Mouse (Mus musculus): Measurements from ENCODE around the gene Mlip.
"Not testable (repeated sequence)": the region's sequence is repeated elsewhere in the genome, so short reads cannot be mapped to it uniquely, and the experiment has no call there.

The Mlip gene

DNA sequence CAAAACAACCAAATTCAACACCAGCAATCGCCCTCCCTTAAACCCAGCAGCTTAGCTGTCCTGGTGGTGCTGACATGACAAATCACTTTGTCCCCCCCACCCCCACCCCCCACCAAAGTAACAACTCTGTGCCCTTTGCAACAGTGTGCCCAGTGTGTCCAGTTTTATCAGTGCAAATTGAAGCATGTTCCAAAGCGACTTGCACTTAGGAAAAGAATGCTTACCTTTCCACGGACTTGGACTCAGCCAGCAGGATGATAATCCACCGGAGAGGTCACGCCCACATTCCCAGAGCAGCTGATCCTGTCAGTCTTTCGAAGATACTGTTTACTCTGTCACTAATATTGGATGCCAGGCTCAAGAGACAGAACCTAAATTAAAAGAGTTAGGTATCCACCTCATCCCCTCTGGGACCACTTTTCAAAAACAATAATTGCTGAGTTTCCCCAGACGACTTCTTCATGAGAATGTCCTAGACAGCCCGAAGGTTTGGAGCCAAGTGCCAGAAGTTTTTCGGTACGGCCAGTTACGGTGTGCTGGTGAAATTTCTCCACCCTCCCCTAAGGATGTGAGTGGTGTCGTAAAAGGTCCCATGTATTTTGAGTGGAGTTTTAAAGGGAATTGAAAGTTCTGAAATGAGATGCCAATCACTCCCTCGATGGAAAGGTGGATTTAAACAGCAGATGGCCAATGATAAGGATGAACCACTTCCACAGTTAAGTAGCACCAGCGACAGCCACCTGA, at the start of gene Mlip:
Gene Mlip, minus strand, starts transcription at position 538 of the 744 bp plus-strand sequence.
- DNase-seq (ENCODE audit: low spot score) = no peak

DNA sequence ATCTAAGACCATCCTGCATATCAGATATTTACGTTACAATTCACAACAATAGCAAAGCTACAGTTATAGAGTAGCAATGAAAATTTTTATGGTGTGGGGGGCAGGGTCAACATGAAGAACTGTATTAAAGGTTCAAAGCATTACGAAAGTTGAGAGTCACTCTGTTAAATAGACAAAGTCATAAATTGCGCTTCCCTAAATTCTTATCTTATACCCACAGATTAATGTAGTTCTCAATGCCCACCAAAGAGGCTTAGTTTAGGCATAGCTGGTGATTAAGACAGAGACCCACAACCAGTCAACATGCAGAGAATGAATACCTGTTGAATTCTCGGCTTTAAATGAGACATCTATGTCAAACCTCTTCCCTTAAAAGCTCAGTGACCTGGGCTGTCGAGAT, 47.0 kb upstream of the Mlip start:
- no peak for DNase-seq (ENCODE audit: low spot score)

DNA sequence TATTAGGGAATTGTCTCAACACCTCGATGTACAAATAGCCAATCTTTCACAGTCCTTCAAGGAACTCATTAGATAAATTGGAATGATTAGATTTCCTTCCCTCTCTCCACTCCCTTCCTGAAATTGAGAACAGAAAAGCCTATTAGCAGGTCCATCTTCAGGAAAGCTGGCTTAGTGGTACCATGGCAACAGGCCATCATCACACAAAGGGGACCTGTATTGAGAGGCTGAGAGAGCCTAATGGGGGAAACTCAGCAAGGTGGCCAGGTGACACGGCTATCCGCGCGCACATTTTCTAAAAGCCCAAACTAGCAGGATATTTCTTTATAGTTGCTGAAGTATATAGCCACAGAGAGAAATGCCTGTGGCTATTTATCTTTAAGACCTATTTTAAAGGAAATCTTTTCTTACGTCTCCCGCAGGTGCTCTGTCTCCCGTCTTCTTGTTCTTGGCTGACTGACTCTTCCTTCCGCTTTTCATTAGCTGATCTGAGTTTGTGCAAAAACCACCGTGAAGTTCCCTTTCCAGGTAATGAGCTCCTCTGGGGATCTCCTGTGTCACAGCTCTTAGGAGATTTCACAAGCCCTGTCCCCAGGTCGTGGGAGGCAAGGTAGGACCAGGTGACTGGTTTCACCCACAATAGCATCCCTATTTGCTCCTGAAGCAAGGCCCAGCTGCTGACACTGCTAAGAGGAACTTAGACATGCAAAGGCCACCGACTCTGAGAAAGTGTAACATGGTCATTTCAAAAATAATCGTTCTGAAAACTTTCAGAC, 46.3 kb upstream of the Mlip start:
- DNase-seq (ENCODE audit: low spot score) = no peak

DNA sequence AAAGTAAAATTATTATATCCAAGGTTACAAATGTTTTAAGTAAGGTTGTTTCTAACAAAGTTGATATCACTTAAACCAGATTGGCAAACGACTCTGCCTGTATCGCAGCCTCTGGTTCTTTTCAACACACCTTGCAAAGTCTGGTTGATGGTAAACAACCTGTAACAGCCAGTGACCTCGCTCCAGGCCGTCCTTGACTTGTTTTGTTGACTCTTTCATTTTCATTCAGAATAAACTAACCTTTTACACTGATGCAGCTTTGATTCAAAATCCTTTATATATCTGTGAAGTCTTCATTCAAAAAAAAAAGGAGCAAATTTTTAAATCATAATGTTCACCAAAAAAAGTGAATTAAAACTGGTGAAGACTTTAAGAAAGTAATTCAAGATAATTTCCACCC, 44.3 kb upstream of the Mlip start:
- DNase-seq (ENCODE audit: low spot score) = no peak

DNA sequence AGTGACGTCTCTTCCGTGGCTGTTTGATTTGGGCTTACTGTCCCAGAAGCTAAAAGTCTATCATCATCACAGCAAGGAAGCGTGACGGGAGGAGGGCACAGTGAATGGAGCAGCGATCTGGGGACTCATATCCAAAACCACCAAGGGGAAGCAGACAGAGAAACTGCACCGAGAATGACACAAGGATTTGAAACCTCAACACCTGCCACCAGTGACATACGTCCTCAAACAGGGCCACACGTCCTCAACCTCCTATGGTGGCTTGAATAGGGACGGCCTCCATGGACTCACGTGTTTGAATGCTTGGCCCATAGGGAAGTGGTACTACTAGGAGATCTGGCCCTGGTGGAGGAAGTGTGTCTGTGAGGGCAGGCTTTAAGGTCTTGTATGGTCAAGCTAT, 38.5 kb upstream of the Mlip start:
- DNase-seq (ENCODE audit: low spot score) = no peak

DNA sequence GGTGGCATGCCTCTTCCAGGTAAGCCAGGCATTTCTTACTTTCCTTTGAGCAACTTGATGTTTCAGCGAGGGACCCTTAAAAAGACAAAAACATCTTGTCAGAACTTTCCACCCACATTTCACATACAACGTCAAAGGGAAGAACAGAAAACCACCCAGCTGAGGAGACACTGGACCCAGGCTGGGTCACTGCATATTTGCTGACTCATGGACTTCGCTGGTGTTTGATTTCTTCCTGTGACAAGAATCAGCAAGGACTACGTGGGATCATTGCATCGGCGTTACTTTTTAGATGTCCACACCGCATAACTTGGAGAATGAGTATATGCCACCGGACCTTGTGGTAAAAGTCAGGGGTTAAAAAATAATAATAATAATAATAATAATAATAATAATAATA, 36.2 kb upstream of the Mlip start:
- no peak for DNase-seq (ENCODE audit: low spot score)

DNA sequence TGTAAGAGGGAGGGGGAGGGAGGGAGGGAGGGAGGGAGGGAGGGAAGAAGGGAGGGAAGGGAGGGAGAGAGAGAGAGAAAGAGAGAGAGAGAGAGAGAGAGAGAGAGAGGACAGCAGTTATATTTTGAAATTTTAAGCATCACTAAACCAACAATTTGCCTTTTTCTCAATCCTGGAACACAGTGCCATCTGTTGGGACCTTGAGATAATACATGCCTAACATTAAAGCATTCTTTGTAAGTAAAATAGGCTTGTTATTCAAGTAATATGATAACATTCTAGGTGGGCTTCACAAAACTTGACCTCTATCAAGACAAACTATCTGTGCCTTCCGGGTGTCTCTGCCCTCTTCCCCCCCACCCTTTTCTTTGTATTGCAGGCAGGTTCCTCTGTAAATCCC, 34.0 kb upstream of the Mlip start:
- DNase-seq (ENCODE audit: low spot score) = no peak

DNA sequence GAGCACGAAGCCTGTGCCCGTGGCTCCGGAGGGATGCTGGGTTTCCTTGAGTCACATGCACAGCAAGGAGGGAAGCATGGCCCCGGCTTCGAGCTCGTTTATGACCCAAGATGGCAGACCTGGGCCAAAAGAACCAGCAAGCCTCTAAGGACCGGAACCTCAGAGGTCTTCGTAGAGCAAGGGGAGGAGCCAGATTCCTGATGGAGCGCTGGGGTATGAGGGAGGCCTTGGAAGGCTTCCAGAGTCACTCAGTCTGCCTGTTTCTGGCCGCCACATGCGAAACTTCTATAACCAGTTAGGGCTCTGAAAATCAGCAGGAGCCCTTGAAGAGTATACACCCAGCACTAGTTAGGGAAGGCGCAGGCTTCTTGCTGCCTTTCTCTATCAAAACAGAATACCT, 32.8 kb upstream of the Mlip start:
- DNase-seq (ENCODE audit: low spot score) = no peak

DNA sequence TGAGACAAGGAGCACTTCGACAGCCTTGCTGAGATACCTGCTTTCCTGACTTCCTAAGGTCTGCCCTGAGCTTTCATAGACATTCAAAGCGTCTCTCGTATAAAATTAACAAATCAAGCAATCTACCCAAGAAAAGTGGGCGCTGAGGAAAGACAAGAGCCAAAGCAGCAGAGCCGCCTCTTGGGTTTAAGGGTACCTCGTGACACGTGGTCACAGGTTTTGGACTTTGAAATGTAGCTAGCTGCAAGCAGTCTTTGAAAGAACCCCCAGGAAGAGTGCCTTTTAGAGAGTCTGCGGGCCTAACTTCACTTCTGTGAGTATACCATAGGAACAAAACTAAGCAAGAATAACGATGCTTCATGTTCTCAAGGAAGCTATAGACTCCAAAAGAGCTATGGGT, 31.9 kb upstream of the Mlip start:
- DNase-seq (ENCODE audit: low spot score) = no peak

DNA sequence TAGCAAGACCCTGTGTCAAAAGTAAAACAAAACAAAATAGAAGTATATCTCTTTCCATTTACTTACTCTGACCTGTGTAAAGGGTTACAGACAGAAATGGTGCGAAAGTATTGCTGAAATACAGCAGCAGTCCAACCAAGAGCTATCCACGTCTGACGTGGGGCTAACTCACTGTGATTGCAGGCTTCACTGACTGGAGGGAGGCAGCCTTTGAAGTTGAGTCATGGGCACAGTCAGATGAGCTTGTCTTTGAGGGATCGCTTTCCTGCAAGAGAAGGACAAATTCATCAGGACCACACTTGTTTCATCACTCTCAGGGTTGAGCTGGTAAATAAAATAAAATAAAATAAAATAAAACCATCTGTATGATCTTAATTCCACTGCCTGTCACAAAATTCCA, 31.2 kb upstream of the Mlip start:
- no peak for DNase-seq (ENCODE audit: low spot score)

DNA sequence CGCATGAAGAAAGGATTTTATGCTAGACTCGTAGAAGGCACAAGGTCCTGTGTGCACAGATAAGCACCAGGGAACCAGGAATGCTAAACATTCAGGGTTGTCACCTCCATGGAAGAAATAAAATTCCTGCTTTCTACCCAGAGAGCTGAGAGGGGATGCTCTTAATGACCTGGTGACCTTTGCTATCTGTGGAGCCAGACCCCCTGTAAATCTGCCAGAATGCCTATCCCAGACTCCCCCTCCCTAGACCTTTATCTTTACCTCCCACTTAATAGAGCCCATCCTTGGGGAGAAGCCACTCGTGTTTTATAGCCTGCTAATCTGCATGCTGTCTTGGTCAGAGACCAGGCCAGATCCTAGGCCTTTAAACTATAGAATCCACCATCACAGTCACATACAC, 29.7 kb upstream of the Mlip start:
- no peak for DNase-seq (ENCODE audit: low spot score)

DNA sequence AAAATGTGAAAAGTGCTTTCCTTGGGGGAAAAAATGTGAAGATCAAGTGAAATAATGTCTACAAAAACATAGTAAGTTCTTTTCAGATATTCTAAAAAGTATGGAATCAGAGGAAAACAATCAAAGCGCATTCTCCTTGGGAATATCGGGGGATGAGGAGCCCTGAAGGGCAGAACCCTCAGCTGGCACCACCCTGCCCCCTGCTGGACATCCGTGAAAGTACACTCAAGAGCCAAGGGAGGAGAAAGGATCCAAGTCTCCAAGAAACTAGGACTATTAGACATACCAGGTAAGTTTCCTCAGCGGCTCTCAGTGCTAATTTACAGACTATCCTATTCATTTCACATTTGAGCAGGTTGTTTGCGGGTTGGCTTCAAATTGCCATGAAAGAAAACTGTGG, 28.8 kb upstream of the Mlip start:
- peak; percentile 74 for DNase-seq (ENCODE audit: low spot score)

DNA sequence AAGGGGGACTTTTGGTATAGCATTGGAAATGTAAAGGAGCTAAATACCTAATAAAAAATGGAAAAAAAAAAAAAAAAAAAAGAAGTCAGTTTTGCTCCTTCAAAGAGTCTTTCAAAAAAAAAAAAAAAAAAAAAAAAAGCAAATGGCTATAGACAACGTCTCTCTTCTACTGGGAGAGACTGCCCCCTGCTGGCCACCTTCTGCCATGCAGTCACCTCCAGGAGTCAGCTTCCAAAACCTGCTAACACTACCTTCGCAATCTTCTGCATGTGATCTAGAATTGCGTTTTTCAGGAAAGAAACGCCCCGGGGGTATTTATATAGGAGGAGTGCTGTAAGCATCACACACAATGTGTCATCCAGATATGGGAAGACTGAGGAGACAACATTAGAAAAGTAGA, 26.9 kb upstream of the Mlip start:
- peak; percentile 54 for DNase-seq (ENCODE audit: low spot score)

DNA sequence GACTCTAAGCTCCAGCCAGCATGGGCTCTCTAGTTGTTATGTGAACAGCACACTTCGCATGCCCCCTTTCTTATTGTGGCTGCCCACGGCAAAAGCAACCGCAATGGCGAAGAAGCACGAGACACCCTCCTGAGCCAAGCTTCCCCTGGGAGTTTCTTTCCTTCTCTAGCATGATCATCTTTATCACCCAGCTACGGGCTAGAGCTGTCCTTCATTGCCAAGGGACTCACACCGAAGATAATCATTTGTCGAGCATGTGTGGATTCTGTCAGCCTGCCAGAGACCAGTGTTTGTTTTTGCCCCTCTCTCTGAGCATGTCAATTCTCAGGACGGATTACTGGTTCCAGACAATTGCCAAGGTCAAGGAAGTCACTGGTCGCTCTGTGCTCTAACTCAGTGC, 24.9 kb upstream of the Mlip start:
- DNase-seq (ENCODE audit: low spot score) = no peak

DNA sequence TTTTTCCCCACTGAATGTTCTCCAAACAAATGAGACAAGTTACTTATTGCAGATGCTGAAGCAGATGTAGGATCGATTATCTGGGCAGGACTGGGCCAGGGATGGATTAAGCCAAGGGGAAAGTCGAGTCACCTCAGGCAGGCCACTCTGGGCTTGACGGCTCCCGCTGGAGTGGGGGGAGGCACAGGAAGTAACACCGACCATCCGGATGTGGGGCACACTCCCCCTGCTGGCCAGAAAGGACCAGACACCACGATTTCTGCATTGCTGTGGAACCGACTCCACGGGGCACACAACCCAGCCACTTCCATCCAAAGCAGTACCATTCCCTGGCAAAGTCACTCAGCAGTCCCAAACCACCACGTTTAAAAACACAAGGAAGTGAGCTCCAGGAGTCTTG, 24.3 kb upstream of the Mlip start:
- DNase-seq (ENCODE audit: low spot score) = peak; percentile 35

DNA sequence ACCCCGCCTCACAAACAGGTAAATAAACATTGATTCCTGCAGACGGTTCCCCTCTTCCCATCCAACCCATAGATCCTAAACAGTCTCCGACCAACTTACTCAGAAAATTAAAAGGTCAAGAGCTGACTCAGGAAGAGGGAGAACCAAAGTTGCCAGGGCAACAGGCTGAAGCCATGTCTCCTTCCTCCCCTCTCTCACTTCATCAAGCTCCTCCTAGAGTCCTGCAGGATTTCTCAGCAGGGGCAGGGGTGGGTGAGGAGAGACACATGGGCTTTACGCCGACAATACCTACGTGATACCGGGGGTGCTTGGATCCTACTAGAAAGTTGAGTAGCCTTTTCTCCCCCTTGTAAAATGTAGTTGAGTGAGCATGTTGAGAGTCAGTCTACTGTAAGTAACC, 23.8 kb upstream of the Mlip start:
- DNase-seq (ENCODE audit: low spot score) = no peak

DNA sequence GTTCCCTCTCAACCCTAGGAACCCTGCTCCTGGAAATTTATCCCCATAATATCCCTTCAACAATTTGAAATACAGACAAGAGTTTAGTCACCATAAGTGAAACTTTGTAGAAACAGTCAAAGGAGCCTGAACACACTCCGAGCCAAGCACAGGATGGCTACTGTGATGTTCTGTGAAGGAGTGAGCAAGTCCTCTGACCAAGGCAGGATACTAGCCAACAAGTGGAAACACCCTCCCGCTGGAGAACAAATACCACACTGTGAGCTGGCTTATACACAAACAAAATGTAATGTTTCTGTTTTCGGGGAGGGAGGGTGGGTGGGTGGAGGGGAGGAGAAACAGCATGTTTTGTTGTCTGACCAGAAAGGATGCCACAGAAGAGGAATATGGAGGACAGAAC, 17.9 kb upstream of the Mlip start:
- no peak for DNase-seq (ENCODE audit: low spot score)

DNA sequence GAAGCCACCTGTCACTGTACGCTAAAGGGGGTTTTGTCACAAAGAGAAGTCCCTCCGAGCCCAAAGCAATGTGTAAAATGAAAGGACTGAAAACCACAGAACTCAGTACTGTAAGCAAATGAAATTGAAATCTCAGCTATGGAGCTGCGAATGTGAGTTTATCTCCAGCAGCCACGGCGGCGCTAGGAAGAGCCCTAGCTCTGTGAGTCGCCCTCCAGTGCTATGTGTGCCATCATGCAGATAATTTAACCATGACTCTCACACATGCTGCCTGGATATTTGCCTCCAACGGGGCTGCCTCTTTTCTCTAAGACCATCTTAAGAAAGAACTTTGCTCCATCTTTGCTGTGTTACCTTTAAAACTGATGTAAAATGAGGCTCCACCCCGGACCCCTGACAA, 16.5 kb upstream of the Mlip start:
- DNase-seq (ENCODE audit: low spot score) = no peak

DNA sequence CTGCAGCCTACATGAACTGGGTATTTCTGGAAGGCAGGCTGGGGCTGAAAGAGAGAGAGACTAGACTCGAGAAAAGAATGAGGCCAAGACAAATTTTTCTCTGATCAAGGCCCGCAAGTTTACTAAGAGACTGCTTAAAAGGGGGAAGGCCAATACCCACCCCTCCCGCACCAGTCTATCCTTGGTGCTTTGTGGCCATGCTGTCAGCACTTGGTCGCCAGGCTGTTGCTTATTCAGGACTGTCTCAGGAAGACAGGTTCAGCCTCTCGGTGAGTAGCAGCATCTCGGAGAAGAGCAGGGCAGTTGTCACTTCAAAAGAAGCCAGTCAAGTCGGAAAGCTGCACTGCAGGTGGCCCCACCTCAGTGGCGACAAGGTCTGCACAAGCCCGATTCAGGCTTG, 11.9 kb upstream of the Mlip start:
- DNase-seq (ENCODE audit: low spot score) = not testable (repeated sequence)

DNA sequence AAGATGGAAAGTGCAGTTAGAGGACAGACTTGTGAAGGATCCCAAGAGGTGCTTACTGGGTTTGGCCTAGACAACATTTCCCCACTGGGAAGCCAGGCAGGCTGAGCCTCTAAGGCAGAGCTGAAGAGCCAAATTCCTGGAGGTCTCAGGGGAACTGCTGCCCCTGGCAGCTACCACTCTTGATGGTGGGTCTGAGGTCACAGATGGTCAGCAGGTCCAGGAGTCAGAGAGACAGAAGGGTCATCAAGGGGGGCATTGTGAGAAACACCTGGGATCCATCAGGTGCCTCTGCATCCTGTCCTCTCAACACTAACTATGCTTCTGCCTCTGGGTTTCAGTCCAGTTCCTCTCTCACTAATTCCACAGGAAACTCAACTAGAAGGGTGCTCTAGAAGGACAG, 10.1 kb upstream of the Mlip start:
- no peak for DNase-seq (ENCODE audit: low spot score)

DNA sequence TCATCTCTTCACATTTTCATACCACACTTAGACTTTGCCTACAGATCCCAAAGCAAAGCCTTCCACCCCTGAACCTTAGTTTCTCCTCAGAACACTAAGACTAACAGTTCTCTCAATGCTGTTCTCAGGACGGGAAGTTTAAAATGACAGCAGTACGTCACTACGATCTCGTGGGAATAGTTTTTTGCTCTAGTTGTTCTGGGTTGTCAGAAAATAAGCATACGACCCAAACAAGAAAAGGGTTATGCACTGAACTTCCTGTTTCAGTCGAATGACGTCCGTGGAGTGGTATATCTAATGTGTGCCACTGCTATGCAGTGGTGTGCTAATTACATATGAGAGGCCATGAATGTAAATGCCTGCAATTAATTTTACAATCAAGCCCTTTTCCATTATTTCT, 7.9 kb upstream of the Mlip start:
- no peak for DNase-seq (ENCODE audit: low spot score)

DNA sequence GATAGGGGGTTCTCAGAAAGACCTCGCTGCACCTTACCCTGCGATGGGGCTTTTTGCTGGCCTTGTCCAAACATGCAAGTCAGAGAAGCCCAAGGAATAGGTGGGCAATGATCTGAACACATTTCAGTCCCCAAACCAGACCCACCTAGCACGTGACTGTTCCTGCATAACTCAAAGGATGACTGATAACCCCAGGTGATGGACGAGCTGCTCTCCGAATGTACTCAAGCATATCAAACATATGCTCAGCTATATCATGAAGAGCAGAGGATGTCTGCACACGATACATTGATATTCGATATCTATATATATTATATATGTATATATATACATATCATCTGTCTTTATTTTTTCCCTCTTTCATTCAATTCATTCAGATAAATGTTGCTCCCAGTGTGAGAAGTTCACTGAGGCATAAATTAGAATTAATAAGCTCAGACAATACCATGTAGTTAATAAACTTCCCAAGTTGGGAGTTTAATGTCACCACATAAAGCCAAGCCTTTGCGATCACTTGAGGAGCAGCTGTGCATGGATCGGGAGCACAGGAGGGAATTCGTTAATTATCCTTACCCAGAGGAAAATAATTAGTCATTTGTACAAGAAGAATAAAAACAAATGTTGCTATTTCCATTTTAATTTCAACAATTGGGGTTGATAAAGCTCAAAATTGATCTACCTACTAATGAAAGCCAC, 6.7 kb upstream of the Mlip start:
- no peak for DNase-seq (ENCODE audit: low spot score)

DNA sequence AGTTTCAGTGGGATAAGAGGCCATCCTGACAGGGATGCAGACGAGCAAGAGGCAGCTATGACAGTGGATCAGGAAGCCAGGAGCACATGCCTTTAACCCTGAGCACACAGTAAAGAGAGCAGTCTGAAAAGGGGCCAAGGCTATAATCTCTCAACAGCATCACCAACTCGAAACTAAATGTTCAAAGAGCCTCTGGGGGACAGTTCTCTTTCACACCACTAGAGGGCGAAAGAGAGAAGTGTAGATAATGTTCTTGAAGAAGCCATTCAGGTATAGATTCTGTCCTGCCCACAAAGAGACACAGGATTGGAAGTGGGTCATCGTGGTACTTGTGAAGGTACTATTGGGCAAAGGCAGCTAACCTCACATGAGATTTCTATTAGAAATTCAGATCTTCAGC, 1.2 kb upstream of the Mlip start:
- DNase-seq (ENCODE audit: low spot score) = no peak
